Mouse (Mus musculus): ENCODE measurements around the gene Dgkd.

DNA sequence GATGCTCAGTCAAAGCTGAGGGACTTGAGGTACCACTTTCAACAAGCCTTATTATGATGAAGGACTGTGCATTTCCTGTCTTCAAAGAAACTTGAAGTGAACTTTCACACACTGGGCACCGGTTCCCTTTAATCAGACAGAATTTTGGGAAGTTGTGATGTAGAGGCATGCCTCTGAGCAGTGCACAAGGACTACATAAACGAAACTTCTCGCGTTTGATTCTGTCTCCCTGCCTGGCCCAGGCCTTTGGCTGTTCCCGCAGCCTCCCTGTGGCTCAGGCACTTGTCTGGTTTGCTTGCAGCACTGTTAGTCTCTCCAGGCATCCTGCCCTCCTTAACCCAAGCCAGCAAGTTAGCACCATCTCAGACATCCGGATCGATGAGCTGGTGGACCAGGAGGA lies 39.4 kb upstream of the Dgkd start:
- TF ChIP-seq CTCF (IDR thresholded peaks at IDR 0.05; ENCODE audit: extremely low read depth, insufficient read length, insufficient replicate concordance, low read depth, low read length) (no peak), POLR2A (IDR thresholded peaks at IDR 0.05; ENCODE audit: low read depth, low read length) (no peak)

All from small intestine, adult 2 months (tissue).